Mouse (Mus musculus) bone marrow, adult 2 months (tissue): ENCODE data around the gene Ifit3. TPM values are rescaled to one million over a fixed set of nuclear protein-coding genes. Genes with fewer than 3 reads are reported as not detected.
A peak's percentile ranks its signal among the peaks of the same experiment; 100 is the strongest.
"Not testable (repeated sequence)": the region's sequence is repeated elsewhere in the genome, so short reads cannot be mapped to it uniquely, and the experiment has no call there.

Experiments
- H3K27ac ChIP-seq: fragments of 200-500 bp; 2 replicates; pipeline ENCODE4 v1.5.1; 2012; ENCODE audit warnings: low read depth, mild to moderate bottlenecking, control low read depth, inconsistent platforms, low read length; ENCODE audit not compliant: control insufficient read depth, poor library complexity, insufficient read depth
- H3K4me1 ChIP-seq: fragments of 200-500 bp; 2 replicates; pipeline ENCODE4 v1.6.1; 2011; ENCODE audit warnings: low read length; ENCODE audit not compliant: control insufficient read depth, insufficient read depth
- H3K4me3 ChIP-seq: fragments of 200-500 bp; replicated peaks from 2 replicates; pipeline ENCODE3; 2011; ENCODE audit warnings: mild to moderate bottlenecking, low read depth, low read length, control low read depth; ENCODE audit not compliant: control insufficient read depth
- CTCF ChIP-seq: fragments of 200-500 bp; IDR thresholded peaks from 2 replicates; pipeline ENCODE4 v1.5.1; 2011; ENCODE audit warnings: low read length, control low read depth; ENCODE audit not compliant: control insufficient read depth, insufficient read depth
- POLR2A ChIP-seq: fragments of 200-500 bp; IDR thresholded peaks from 2 replicates; pipeline ENCODE4 v1.6.1; 2011; ENCODE audit warnings: low read depth, mild to moderate bottlenecking, control low read depth, low read length, borderline replicate concordance; ENCODE audit not compliant: control insufficient read depth
- WGBS: fragments of 180-500 bp; shearing (Covaris S2); methylation state at CpG from one replicate; pipeline ENCODE4 v1.1.7; 2018; 5-methylcytosine and 5-hydroxymethylcytosine counted together
- polyA plus RNA-seq: library from polyadenylated mRNA; stranded (reverse); fragments of >200 nt; gene quantifications from 2 replicates; pipeline ENCODE4 v1.2.4, GENCODE M21; 2011; ENCODE audit warnings: low replicate concordance; ENCODE audit not compliant: missing spikeins, insufficient read depth, insufficient read length

Gene Ifit3
- 10.9 and 11.4 TPM in 2 replicates for polyA plus RNA-seq

- H3K4me1 ChIP-seq, H3K27ac ChIP-seq, H3K4me3 ChIP-seq: not testable (repeated sequence)
- 0% methylated on average over 2 of the region's 2 CpGs for WGBS
Measured at GRCm38 (mm10) chr19:34583126-34583766, at the start of gene Ifit3. Gene Ifit3, plus strand, starts transcription at chr19:34583531.

- TF ChIP-seq POLR2A (no peak), CTCF (no peak)
- 29% methylated on average over 1 of the region's 1 CpGs for WGBS
- H3K27ac ChIP-seq: no peak overlapping the region
- H3K4me1 ChIP-seq: no peaks in the 10 kb centered on the region
- H3K4me3 ChIP-seq: no peak overlapping the region
Measured at GRCm38 (mm10) chr19:34539422-34539821, 43.9 kb upstream of the Ifit3 start.

- TF ChIP-seq CTCF: no peak
- no peak for TF ChIP-seq POLR2A
- Histone ChIP-seq H3K4me3 (no peak overlapping the region), H3K4me1 (no peaks in the 10 kb centered on the region), H3K27ac (no peak overlapping the region)
- WGBS: 89% methylated on average over 4 of the region's 4 CpGs
Measured at GRCm38 (mm10) chr19:34546211-34546610, 37.1 kb upstream of the Ifit3 start.

- Histone ChIP-seq H3K4me3 (no peak overlapping the region), H3K27ac (no peak overlapping the region), H3K4me1 (no peaks in the 10 kb centered on the region)
- WGBS: 17% methylated on average over 7 of the region's 7 CpGs
- TF ChIP-seq POLR2A (no peak), CTCF (peak; percentile 95)
Measured at GRCm38 (mm10) chr19:34547976-34548375, 35.4 kb upstream of the Ifit3 start.

- H3K4me1 ChIP-seq: peaks cover 2% of the 10 kb centered on the region; the same call in 1 of the 2 replicates
- H3K4me3 ChIP-seq: no peak overlapping the region
- TF ChIP-seq POLR2A: no peak
- no peak for TF ChIP-seq CTCF
- 30% methylated on average over 4 of the region's 4 CpGs for WGBS
- H3K27ac ChIP-seq: no peak overlapping the region
Measured at GRCm38 (mm10) chr19:34550205-34550533, 33.2 kb upstream of the Ifit3 start.

- TF ChIP-seq CTCF (peak; percentile 64), POLR2A (no peak)
- peaks cover 2% of the 10 kb centered on the region; the same call in 1 of the 2 replicates for H3K4me1 ChIP-seq
- peak within 1 kb of the TSS; percentile 84 for H3K4me3 ChIP-seq
- no peak within 1 kb of the TSS for H3K27ac ChIP-seq
- WGBS: under 1% methylated on average over 22 of the region's 22 CpGs
Measured at GRCm38 (mm10) chr19:34550534-34551223, 32.7 kb upstream of the Ifit3 start, which contains the start of gene Ifit2. Gene Ifit2, plus strand, starts transcription at chr19:34550694.

GRCm38 (mm10) chr19:34551981-34552380, 31.4 kb upstream of the Ifit3 start:
- H3K27ac ChIP-seq: no peak overlapping the region
- 56% methylated on average over 5 of the region's 5 CpGs for WGBS
- no peak for TF ChIP-seq POLR2A
- no peak for TF ChIP-seq CTCF
- no peak overlapping the region for H3K4me3 ChIP-seq
- H3K4me1 ChIP-seq: peaks cover 2% of the 10 kb centered on the region; the same call in 1 of the 2 replicates

- WGBS: 53% methylated on average over 6 of the region's 6 CpGs
- H3K27ac ChIP-seq: no peak overlapping the region
- TF ChIP-seq CTCF: no peak
- TF ChIP-seq POLR2A: no peak
- no peak overlapping the region for H3K4me3 ChIP-seq
- peaks cover 2% of the 10 kb centered on the region; the same call in 1 of the 2 replicates for H3K4me1 ChIP-seq
Measured at GRCm38 (mm10) chr19:34553021-34553420, 30.3 kb upstream of the Ifit3 start.

GRCm38 (mm10) chr19:34553522-34553921, 29.8 kb upstream of the Ifit3 start:
- Histone ChIP-seq H3K4me1 (peaks cover 2% of the 10 kb centered on the region; the same call in 1 of the 2 replicates), H3K27ac (no peak overlapping the region), H3K4me3 (no peak overlapping the region)
- TF ChIP-seq POLR2A (no peak), CTCF (no peak)
- WGBS: 68% methylated on average over 3 of the region's 3 CpGs
